Mouse (Mus musculus) brain, embryonic 18.5 days (tissue): ENCODE measurements around the gene St7.

ENCODE experiments used
- DNase-seq: peaks from one replicate; pipeline ENCODE4 v3.0.0-alpha.2; 2012; ENCODE audit warnings: low read depth, low spot score

St7 gene

GRCm38 (mm10) chr6:17719423-17719822, 26.7 kb downstream of the St7 start:
- DNase-seq: no peak

- no peak for DNase-seq
Observed at GRCm38 (mm10) chr6:17720022-17720421, 27.3 kb downstream of the St7 start.

- DNase-seq: no peak
Observed at GRCm38 (mm10) chr6:17721706-17722105, 29.0 kb downstream of the St7 start.

GRCm38 (mm10) chr6:17725841-17726460, 33.2 kb downstream of the St7 start:
- DNase-seq: no peak

- no peak for DNase-seq
Observed at GRCm38 (mm10) chr6:17727241-17727640, 34.5 kb downstream of the St7 start.

GRCm38 (mm10) chr6:17727891-17728790, 35.4 kb downstream of the St7 start:
- DNase-seq: no peak

GRCm38 (mm10) chr6:17730122-17730521, 37.4 kb downstream of the St7 start:
- no peak for DNase-seq

GRCm38 (mm10) chr6:17731694-17732093, 39.0 kb downstream of the St7 start:
- DNase-seq: no peak

GRCm38 (mm10) chr6:17733951-17734411, 41.2 kb downstream of the St7 start:
- no peak for DNase-seq

- DNase-seq: no peak
Observed at GRCm38 (mm10) chr6:17737262-17737948, 44.7 kb downstream of the St7 start.

GRCm38 (mm10) chr6:17740128-17740527, 47.4 kb downstream of the St7 start:
- DNase-seq: no peak

- no peak for DNase-seq
Observed at GRCm38 (mm10) chr6:17741639-17742038, 48.9 kb downstream of the St7 start.

GRCm38 (mm10) chr6:17742209-17742608, 49.5 kb downstream of the St7 start:
- DNase-seq: no peak

GRCm38 (mm10) chr6:17743325-17743724, 50.6 kb downstream of the St7 start:
- no peak for DNase-seq

- no peak for DNase-seq
Observed at GRCm38 (mm10) chr6:17747724-17748123, 55.0 kb downstream of the St7 start.

GRCm38 (mm10) chr6:17748866-17749582, 56.3 kb downstream of the St7 start:
- DNase-seq: peak; percentile 81

GRCm38 (mm10) chr6:17749596-17749995, 56.9 kb downstream of the St7 start:
- DNase-seq: no peak

GRCm38 (mm10) chr6:17750041-17750660, 57.4 kb downstream of the St7 start:
- no peak for DNase-seq

- no peak for DNase-seq
Observed at GRCm38 (mm10) chr6:17750957-17751356, 58.2 kb downstream of the St7 start.

- DNase-seq: no peak
Observed at GRCm38 (mm10) chr6:17755902-17756301, 63.2 kb downstream of the St7 start.

GRCm38 (mm10) chr6:17758568-17758967, 65.8 kb downstream of the St7 start:
- DNase-seq: no peak
